Mouse (Mus musculus) G1E (cell line): ENCODE measurements around the gene Sin3b. TPM values are rescaled to one million over a fixed set of nuclear protein-coding genes. Genes with fewer than 3 reads are reported as not detected.

Source experiments
- ATAC-seq: 2 replicates; pipeline ENCODE4 v1.8.0; 2016; ENCODE audit warnings: mild to moderate bottlenecking; ENCODE audit not compliant: insufficient number of reproducible peaks, poor library complexity, low FRiP score, severe bottlenecking; ENCODE audit errors: extremely low read depth
- DNase-seq: peaks from one replicate; pipeline ENCODE4 v3.0.0; 2012; ENCODE audit warnings: low spot score
- H3K27me3 ChIP-seq: 2 replicates; pipeline ENCODE4 v1.6.1; 2012; ENCODE audit warnings: mild to moderate bottlenecking, low read length, inconsistent platforms; ENCODE audit not compliant: insufficient read depth
- H3K36me3 ChIP-seq: replicated peaks from 2 replicates; pipeline ENCODE3; 2012; ENCODE audit warnings: mild to moderate bottlenecking, inconsistent platforms
- H3K4me1 ChIP-seq: 2 replicates; pipeline ENCODE4 v1.6.1; 2012; ENCODE audit warnings: low read depth, low read length, inconsistent platforms, mixed read lengths; ENCODE audit not compliant: insufficient read depth
- H3K4me3 ChIP-seq: 2 replicates; pipeline ENCODE4 v1.5.1; 2012; ENCODE audit warnings: low read depth, mild to moderate bottlenecking, inconsistent platforms, low read length, moderate library complexity, mixed read lengths
- H3K9me3 ChIP-seq: replicated peaks from 2 replicates; pipeline ENCODE4 v1.6.1; 2012; ENCODE audit warnings: inconsistent platforms
- CTCF ChIP-seq: IDR thresholded peaks from 2 replicates; pipeline ENCODE4 v1.5.1; 2012; ENCODE audit warnings: low read depth, low read length, inconsistent platforms, mixed read lengths
- GATA1 ChIP-seq: IDR thresholded peaks from 2 replicates; pipeline ENCODE4 v1.6.1; 2012; ENCODE audit warnings: borderline replicate concordance, low read length, inconsistent platforms, mixed read lengths
- GATA2 ChIP-seq: IDR thresholded peaks from 2 replicates; pipeline ENCODE4 v1.6.1; 2012; ENCODE audit warnings: low read depth, low read length, inconsistent platforms, borderline replicate concordance
- POLR2AphosphoS5 ChIP-seq: IDR thresholded peaks from 2 replicates; pipeline ENCODE4 v1.6.1; 2012; ENCODE audit warnings: low read depth, low read length, inconsistent platforms; ENCODE audit not compliant: insufficient replicate concordance
- TAL1 ChIP-seq: conservative IDR thresholded peaks from 2 replicates; pipeline ENCODE4 v1.6.1; 2012; ENCODE audit warnings: low read depth, low read length, inconsistent platforms, mixed read lengths
- polyA plus RNA-seq: library from polyadenylated mRNA; stranded (reverse); fragments of >175 nt; gene quantifications from 2 replicates; pipeline ENCODE4 v1.2.3, GENCODE M21; 2012
- total RNA-seq, 2 experiments: library from RNA; stranded (forward) in 1 of 2; stranded (reverse) in 1 of 2; fragments of 200-1000 nt in 1 of 2; fragments of >200 nt in 1 of 2; fragmentation: Nextera tagmentation in 1 of 2; gene quantifications; 2 replicates each; pipeline ENCODE4 v1.2.3; 2014 to 2017

Sin3b gene
- total and polyA plus RNA-seq, 3 experiments, result 58.9 to 186 (median 82.2) TPM

DNA sequence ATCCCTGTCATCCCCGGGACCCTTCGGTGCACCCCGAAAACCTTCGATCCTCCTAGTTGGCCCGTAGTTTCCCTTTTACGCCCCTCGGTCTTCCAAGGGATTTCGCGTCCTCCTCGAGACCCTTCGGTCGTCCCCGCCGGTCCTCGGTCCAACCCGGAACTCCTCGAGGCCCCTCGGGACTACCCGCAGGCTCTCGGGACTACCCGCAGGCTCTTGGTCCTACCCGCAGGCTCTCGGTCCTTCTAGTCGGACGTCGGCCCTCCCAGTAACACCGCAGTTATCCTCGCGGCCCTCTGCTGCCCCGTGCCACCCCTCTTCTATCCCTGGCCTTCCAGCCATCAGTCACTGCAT is 541 bp downstream of the Sin3b start:
- no peaks in the 10 kb centered on the region for H3K9me3 ChIP-seq
- peaks cover 20% of the 10 kb centered on the region for H3K4me1 ChIP-seq
- TF ChIP-seq GATA2, result no peak
- no peak for TF ChIP-seq POLR2AphosphoS5
- TF ChIP-seq TAL1, result no peak
- no peak for TF ChIP-seq GATA1
- no peak for TF ChIP-seq CTCF
- H3K27me3 ChIP-seq, result no peaks in the 10 kb centered on the region
- DNase-seq, result peak; percentile 28
- H3K36me3 ChIP-seq, result peaks cover 47% of the 10 kb centered on the region
- no peak for ATAC-seq
- peak overlapping the region; percentile 96 for H3K4me3 ChIP-seq

DNA sequence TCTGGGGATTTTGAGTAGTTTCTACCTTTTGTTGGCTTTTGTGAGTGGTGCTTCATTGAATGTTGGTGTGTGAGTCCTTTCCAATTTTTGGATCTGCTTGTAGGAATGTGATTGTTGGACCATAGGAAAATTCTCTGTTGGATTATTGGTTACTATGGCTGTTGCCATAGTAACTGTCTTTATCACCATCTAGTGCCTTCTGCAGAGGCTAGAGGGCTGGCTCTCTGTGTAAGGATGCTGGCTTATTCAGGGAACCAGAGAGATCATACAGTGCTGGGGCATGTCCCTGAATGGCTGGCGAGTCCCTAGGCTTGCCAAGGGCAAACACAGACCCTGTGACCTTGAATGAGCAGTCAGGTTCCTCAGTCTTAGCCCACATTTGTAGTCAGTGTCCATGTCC is 5.6 kb downstream of the Sin3b start:
- H3K4me1 ChIP-seq, result peaks cover 20% of the 10 kb centered on the region
- TF ChIP-seq GATA2 (no peak), GATA1 (no peak), CTCF (no peak), POLR2AphosphoS5 (no peak), TAL1 (no peak)
- H3K4me3 ChIP-seq, result no peak overlapping the region
- peaks cover 96% of the 10 kb centered on the region for H3K36me3 ChIP-seq
- H3K27me3 ChIP-seq, result no peaks in the 10 kb centered on the region
- no peak for ATAC-seq
- H3K9me3 ChIP-seq, result no peaks in the 10 kb centered on the region
- DNase-seq, result no peak

DNA sequence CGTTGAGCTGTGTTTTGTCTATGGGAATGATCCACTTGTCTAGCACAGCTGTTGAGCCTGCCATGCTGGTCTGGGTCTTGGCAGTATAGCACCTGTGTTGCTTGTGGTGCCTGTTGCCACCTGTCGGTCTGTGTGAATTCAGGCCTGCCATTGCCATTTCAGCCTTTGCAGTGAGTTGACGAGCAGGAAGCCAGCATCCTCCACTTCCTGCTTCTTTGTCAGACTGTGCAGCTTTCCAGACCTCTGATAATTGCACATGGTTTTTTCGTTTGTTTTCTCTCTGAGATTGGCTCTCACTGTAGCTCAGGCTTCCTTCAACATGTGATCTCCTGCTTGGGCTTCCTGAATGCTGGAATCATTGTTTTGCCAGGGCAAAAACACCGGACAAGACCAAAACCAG is 11.9 kb downstream of the Sin3b start:
- H3K4me1 ChIP-seq, result peaks cover 4% of the 10 kb centered on the region
- no peak overlapping the region for H3K4me3 ChIP-seq
- DNase-seq, result no peak
- TF ChIP-seq POLR2AphosphoS5 (no peak), GATA1 (no peak), TAL1 (no peak), CTCF (no peak), GATA2 (no peak)
- H3K36me3 ChIP-seq, result peaks cover 98% of the 10 kb centered on the region
- no peaks in the 10 kb centered on the region for H3K9me3 ChIP-seq
- no peak for ATAC-seq
- H3K27me3 ChIP-seq, result no peaks in the 10 kb centered on the region

DNA sequence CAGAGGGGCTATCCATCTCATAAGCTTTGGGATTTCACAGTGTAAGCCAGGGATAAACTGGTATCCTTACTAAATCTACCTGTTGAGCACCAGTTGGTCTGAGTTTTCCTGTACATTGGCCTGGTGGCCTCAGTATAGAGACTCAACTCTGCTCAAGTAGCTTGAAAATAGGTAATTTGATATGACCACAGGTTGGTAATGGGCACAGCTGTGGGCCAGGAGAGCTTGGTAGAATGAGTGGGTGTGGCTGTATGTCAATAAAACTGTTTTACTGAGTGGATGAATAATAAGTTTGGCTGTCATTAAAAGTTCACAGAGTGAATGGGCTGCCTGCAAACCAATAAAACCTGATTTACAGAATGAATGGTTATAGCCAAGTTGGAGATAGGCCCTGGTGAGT is 13.8 kb downstream of the Sin3b start:
- Histone ChIP-seq H3K9me3 (no peaks in the 10 kb centered on the region), H3K36me3 (peaks cover 96% of the 10 kb centered on the region), H3K27me3 (no peaks in the 10 kb centered on the region), H3K4me3 (no peak overlapping the region), H3K4me1 (peaks cover 4% of the 10 kb centered on the region)
- DNase-seq, result no peak
- no peak for ATAC-seq
- TF ChIP-seq GATA1 (no peak), TAL1 (no peak), CTCF (no peak), GATA2 (no peak), POLR2AphosphoS5 (no peak)

DNA sequence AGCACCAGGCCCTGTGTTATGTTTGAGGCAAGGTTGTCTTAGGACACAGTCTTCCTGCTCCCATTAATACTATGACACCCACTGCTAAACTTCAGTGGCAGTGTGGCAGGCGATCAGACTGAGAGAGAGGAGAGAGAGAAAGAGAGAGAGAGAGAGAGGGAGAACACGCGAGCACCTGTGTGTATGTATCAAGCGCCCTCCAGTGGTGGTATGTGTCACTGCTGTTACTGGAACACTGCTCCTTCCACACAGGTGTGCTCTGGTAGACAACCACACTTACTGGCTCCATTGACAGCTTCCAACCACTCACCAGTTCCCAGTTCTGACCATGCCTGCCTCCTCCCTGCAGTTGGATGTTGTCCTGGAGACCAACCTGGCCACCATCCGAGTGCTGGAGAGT is 23.0 kb downstream of the Sin3b start:
- Histone ChIP-seq H3K36me3 (peaks cover 96% of the 10 kb centered on the region), H3K4me3 (no peak overlapping the region), H3K9me3 (no peaks in the 10 kb centered on the region), H3K27me3 (no peaks in the 10 kb centered on the region), H3K4me1 (no peaks in the 10 kb centered on the region; the same call in 1 of the 2 replicates)
- DNase-seq, result no peak
- TF ChIP-seq CTCF (peak; percentile 92), GATA2 (no peak)
- ATAC-seq, result no peak

DNA sequence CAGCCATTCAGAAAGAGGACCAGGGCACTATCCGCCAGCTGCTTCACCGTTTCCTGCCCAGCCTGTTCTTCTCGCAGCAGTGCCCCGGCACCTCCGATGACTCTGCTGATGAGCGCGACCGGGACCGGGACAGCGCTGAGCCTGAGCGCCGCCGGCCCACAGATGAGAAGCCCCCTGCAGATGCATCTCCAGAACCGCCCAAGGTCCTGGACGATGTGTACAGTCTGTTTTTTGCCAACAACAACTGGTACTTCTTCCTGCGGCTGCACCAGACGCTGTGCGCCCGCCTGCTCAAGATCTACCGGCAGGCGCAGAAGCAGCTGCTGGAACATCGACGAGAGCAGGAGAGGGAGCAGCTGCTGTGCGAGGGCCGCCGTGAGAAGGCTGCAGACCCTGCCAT is 26.8 kb downstream of the Sin3b start:
- Histone ChIP-seq H3K4me3 (no peak overlapping the region), H3K9me3 (no peaks in the 10 kb centered on the region), H3K4me1 (no peaks in the 10 kb centered on the region; the same call in 1 of the 2 replicates), H3K36me3 (peaks cover 96% of the 10 kb centered on the region), H3K27me3 (no peaks in the 10 kb centered on the region)
- DNase-seq (no peak), ATAC-seq (no peak)
- no peak for TF ChIP-seq CTCF
- TF ChIP-seq GATA2, result no peak
- no peak for TF ChIP-seq POLR2AphosphoS5
- no peak for TF ChIP-seq TAL1
- TF ChIP-seq GATA1, result no peak

DNA sequence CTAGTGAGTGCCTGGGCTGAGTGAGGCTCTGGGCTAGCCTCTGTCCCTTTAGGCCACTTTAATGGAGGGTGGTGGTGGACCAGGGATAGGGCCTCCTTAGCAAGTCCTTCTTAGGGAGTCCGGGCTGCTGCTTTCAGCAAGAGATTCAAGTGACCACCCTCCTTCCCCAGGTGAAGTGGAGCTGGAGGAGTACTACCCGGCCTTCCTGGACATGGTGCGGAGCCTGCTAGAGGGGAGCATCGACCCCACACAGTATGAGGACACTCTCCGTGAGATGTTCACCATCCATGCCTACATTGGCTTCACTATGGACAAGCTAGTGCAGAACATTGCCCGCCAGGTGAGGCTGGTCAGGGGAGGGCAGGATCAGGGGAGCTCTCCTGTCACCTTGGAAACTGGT is 27.2 kb downstream of the Sin3b start:
- H3K9me3 ChIP-seq, result no peaks in the 10 kb centered on the region
- ATAC-seq (no peak), DNase-seq (no peak)
- no peaks in the 10 kb centered on the region; the same call in 1 of the 2 replicates for H3K4me1 ChIP-seq
- H3K4me3 ChIP-seq, result no peak overlapping the region
- H3K27me3 ChIP-seq, result no peaks in the 10 kb centered on the region
- H3K36me3 ChIP-seq, result peaks cover 93% of the 10 kb centered on the region
- TF ChIP-seq TAL1 (no peak), GATA1 (no peak), POLR2AphosphoS5 (no peak), GATA2 (no peak), CTCF (no peak)
